Mouse (Mus musculus) lung, postnatal 0 days (tissue): ENCODE measurements around the gene Nalcn. TPM values are rescaled to one million over a fixed set of nuclear protein-coding genes. Genes with fewer than 3 reads are reported as not detected.

Experiments used
- ATAC-seq: fragments of 200-750 bp; cut with Nextera tagmentation; 2 replicates; pipeline ENCODE4 v1.8.0; 2017; ENCODE audit warnings: moderate library complexity
- DNase-seq: peaks from one replicate; pipeline ENCODE4 v3.0.0-alpha.2; 2016; ENCODE audit warnings: low spot score
- H3K27ac ChIP-seq: fragments of 300-500 bp; sonication (generic); 2 replicates; pipeline ENCODE4 v1.5.1; 2014; ENCODE audit warnings: antibody characterized with exemption, mild to moderate bottlenecking, low read length, mixed read lengths
- H3K27me3 ChIP-seq: fragments of 300-500 bp; sonication (generic); replicated peaks from 2 replicates; pipeline ENCODE4 v1.6.1; 2014; ENCODE audit warnings: low read length, mixed read lengths; ENCODE audit not compliant: insufficient read depth
- H3K36me3 ChIP-seq: fragments of 300-500 bp; sonication (generic); 2 replicates; pipeline ENCODE4 v1.6.1; 2014; ENCODE audit warnings: low read length, mixed read lengths; ENCODE audit not compliant: insufficient read depth
- H3K4me1 ChIP-seq: fragments of 300-500 bp; sonication (generic); 2 replicates; pipeline ENCODE4 v1.6.1; 2014; ENCODE audit warnings: antibody characterized with exemption, low read depth, low read length, mixed read lengths; ENCODE audit not compliant: insufficient read depth
- H3K4me2 ChIP-seq: fragments of 300-500 bp; sonication (generic); replicated peaks from 2 replicates; pipeline ENCODE4 v1.6.1; 2014; ENCODE audit warnings: low read depth, mild to moderate bottlenecking, low read length, moderate library complexity, mixed read lengths
- H3K4me3 ChIP-seq: fragments of 300-500 bp; sonication (generic); 2 replicates; pipeline ENCODE4 v1.5.1; 2014; ENCODE audit warnings: low read depth, low read length
- H3K9ac ChIP-seq: fragments of 300-500 bp; sonication (generic); replicated peaks from 2 replicates; pipeline ENCODE4 v1.6.1; 2014; ENCODE audit warnings: low read depth, mild to moderate bottlenecking
- H3K9me3 ChIP-seq: fragments of 300-500 bp; sonication (generic); 2 replicates; pipeline ENCODE4 v1.6.1; 2016; ENCODE audit warnings: low read length, mixed read lengths
- CTCF ChIP-seq: IDR thresholded peaks from 2 replicates; pipeline ENCODE4 v1.5.1; 2016; ENCODE audit warnings: antibody characterized with exemption, mild to moderate bottlenecking
- EP300 ChIP-seq: IDR thresholded peaks from 2 replicates; pipeline ENCODE4 v1.6.1; 2016; ENCODE audit warnings: antibody characterized with exemption, mild to moderate bottlenecking, control low read depth
- WGBS: fragments of 180-500 bp; shearing (Covaris S2); extraction: QIAGEN DNeasy Blood & Tissue Kit; methylation state at CpG from one replicate; pipeline ENCODE4 v1.1.7; 2014; 5-methylcytosine and 5-hydroxymethylcytosine counted together
- polyA plus RNA-seq: library from polyadenylated mRNA; unstranded; fragments of >200 nt; fragmentation: Nextera tagmentation; extraction: Ambion mirVana; gene quantifications from 2 replicates; pipeline ENCODE4 v1.2.1, GENCODE M21; 2015

Nalcn gene
- polyA plus RNA-seq, 1 experiment from 2014 or later = not detected

DNA sequence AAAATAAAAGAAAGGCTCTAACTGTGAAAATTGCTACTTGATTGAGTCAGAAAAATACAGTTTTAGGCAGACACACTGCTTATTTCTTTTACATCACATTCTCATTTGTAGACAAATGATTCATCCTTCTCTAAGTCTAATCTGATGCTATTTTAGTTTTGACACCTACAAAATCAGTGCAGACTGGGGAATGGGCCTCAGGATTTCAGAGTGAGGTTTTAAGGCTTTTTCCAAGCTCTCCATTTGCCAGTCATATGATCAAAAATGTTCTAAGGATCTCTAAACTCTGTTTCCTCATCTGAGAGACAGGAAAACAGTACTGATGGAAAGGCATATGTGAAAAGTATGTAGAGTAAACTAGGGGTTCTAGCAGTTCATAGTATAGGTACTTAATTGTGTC lies 52.0 kb downstream of the Nalcn start:
- H3K9ac ChIP-seq = no peak overlapping the region
- H3K9me3 ChIP-seq = no peaks in the 10 kb centered on the region
- no peaks in the 10 kb centered on the region for H3K4me1 ChIP-seq
- DNase-seq (no peak), ATAC-seq (no peak)
- no peak overlapping the region for H3K4me2 ChIP-seq
- H3K36me3 ChIP-seq = no peaks in the 10 kb centered on the region
- H3K27me3 ChIP-seq = no peaks in the 10 kb centered on the region
- H3K4me3 ChIP-seq = no peak overlapping the region
- no peak overlapping the region for H3K27ac ChIP-seq
- TF ChIP-seq EP300 = no peak
- no peak for TF ChIP-seq CTCF

DNA sequence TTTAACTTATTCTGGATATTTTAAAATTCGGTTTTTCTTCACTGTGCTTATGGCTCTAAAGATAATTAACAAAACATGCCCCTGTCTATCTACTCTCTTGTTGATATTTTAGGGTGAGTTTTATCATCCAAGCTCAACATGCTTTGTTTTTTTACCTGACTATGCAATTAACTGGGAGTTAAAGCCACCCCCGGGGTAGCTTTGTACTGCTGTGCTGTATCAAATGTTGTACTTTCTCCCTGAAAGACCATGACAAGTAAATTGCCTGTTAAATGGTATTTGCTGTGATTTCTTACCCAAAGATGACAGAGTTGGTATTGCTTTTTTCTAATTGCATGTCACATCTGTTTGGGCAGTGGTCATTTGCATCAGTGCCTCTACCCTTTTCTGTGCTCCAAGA lies 60.3 kb downstream of the Nalcn start:
- ATAC-seq (no peak), DNase-seq (no peak)
- Histone ChIP-seq H3K36me3 (no peaks in the 10 kb centered on the region), H3K9ac (no peak overlapping the region), H3K27me3 (no peaks in the 10 kb centered on the region), H3K9me3 (no peaks in the 10 kb centered on the region), H3K4me2 (no peak overlapping the region), H3K4me3 (no peak overlapping the region), H3K4me1 (no peaks in the 10 kb centered on the region), H3K27ac (no peak overlapping the region)
- 64% methylated on average over 2 of the region's 2 CpGs for WGBS
- TF ChIP-seq CTCF (no peak), EP300 (no peak)

GRCm38 (mm10) chr14:123555533-123555932 lies 71.4 kb downstream of the Nalcn start:
- TF ChIP-seq EP300 (no peak), CTCF (no peak)
- H3K4me1 ChIP-seq = no peaks in the 10 kb centered on the region
- no peak overlapping the region for H3K4me3 ChIP-seq
- DNase-seq = no peak
- no peak overlapping the region for H3K27ac ChIP-seq
- no peaks in the 10 kb centered on the region for H3K9me3 ChIP-seq
- no peaks in the 10 kb centered on the region for H3K27me3 ChIP-seq
- no peak for ATAC-seq
- H3K9ac ChIP-seq = no peak overlapping the region
- H3K4me2 ChIP-seq = no peak overlapping the region
- no peaks in the 10 kb centered on the region for H3K36me3 ChIP-seq

DNA sequence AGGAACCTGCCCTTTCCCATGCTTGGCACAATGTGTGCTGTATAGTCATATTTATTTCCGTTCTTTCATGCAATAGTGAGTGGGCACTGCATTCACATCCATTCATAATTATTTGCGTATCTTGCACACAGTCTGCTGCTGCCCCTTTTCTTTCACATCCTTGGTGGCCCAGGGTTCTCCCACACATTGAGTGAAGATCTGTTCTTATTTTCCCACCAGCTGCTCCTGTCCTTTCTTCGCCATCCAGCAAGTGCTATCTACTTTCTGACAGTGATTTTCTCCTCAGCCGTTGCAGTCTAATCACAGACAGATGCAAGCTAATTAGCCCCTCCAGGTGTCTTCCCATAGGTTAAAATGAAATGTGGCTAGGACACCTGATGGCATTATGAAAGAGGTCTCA lies 72.0 kb downstream of the Nalcn start:
- Histone ChIP-seq H3K9ac (no peak overlapping the region), H3K4me3 (no peak overlapping the region), H3K36me3 (no peaks in the 10 kb centered on the region), H3K9me3 (no peaks in the 10 kb centered on the region), H3K27me3 (no peaks in the 10 kb centered on the region), H3K27ac (no peak overlapping the region), H3K4me1 (no peaks in the 10 kb centered on the region), H3K4me2 (no peak overlapping the region)
- WGBS = 66% methylated on average over 4 of the region's 4 CpGs
- TF ChIP-seq EP300 (no peak), CTCF (no peak)
- ATAC-seq (no peak), DNase-seq (no peak)

GRCm38 (mm10) chr14:123542362-123542761 lies 84.6 kb downstream of the Nalcn start:
- no peak for TF ChIP-seq EP300
- TF ChIP-seq CTCF = no peak
- H3K27ac ChIP-seq = no peak overlapping the region
- DNase-seq = no peak
- ATAC-seq = no peak
- H3K27me3 ChIP-seq = no peaks in the 10 kb centered on the region
- no peak overlapping the region for H3K4me2 ChIP-seq
- H3K36me3 ChIP-seq = no peaks in the 10 kb centered on the region
- H3K4me3 ChIP-seq = no peak overlapping the region
- no peaks in the 10 kb centered on the region for H3K4me1 ChIP-seq
- H3K9ac ChIP-seq = no peak overlapping the region
- H3K9me3 ChIP-seq = no peaks in the 10 kb centered on the region

DNA sequence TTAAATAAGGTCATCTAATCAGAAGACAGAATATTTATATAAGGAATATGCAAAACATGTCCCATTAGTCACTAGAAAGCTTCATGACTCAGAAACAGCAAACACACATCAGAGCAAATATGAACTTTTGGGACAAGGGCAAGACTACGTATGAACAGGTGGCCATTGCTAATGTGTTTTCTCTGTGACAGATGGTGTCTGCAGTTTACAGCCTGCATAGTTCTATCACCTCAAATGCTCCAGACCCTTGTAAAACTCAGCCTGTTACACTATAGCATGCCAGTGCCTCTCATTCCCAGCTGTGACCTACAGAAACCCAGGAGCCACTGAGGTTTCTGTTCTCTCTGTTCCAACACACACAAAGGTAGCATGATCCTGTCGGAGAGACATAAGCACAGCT lies 91.3 kb downstream of the Nalcn start:
- Histone ChIP-seq H3K27me3 (no peaks in the 10 kb centered on the region), H3K9me3 (no peaks in the 10 kb centered on the region), H3K36me3 (no peaks in the 10 kb centered on the region), H3K4me3 (no peak overlapping the region), H3K9ac (no peak overlapping the region), H3K4me1 (no peaks in the 10 kb centered on the region), H3K4me2 (no peak overlapping the region), H3K27ac (no peak overlapping the region)
- DNase-seq = no peak
- TF ChIP-seq CTCF (no peak), EP300 (no peak)
- no peak for ATAC-seq
- WGBS = 54% methylated on average over 2 of the region's 2 CpGs

- Histone ChIP-seq H3K4me1 (no peaks in the 10 kb centered on the region), H3K27me3 (no peaks in the 10 kb centered on the region), H3K27ac (no peak overlapping the region), H3K4me2 (no peak overlapping the region), H3K9ac (no peak overlapping the region), H3K36me3 (no peaks in the 10 kb centered on the region), H3K9me3 (no peaks in the 10 kb centered on the region), H3K4me3 (no peak overlapping the region)
- no peak for TF ChIP-seq CTCF
- no peak for TF ChIP-seq EP300
- DNase-seq = no peak
- no peak for ATAC-seq
- 66% methylated on average over 1 of the region's 1 CpGs for WGBS
Observed at GRCm38 (mm10) chr14:123533000-123533399, 93.9 kb downstream of the Nalcn start.
